Mouse (Mus musculus) kidney, adult 2 months (tissue): Measurements from ENCODE around the gene Chtop.

Source experiments
- CTCF ChIP-seq: fragments of 200-500 bp; conservative IDR thresholded peaks from 2 replicates; pipeline ENCODE4 v1.5.1; 2011; ENCODE audit warnings: low read depth, mild to moderate bottlenecking, control low read depth, low read length, moderate library complexity, mixed read lengths; ENCODE audit not compliant: insufficient read depth, insufficient read length
- POLR2A ChIP-seq: fragments of 200-500 bp; IDR thresholded peaks from one replicate; pipeline ENCODE4 v1.6.1; 2011; ENCODE audit warnings: low read depth, low read length, control low read depth

GRCm38 (mm10) chr3:90486998-90487397 lies 22.3 kb downstream of the Chtop start:
- TF ChIP-seq CTCF (no peak), POLR2A (no peak)
